Mouse (Mus musculus) stomach, postnatal 0 days (tissue): ENCODE results near the gene Hist2h2aa2.

Experiments
- CTCF ChIP-seq: IDR thresholded peaks from 2 replicates; pipeline ENCODE4 v1.5.1; 2016; ENCODE audit warnings: antibody characterized with exemption, low read depth, mild to moderate bottlenecking, moderate library complexity
- EP300 ChIP-seq: optimal IDR thresholded peaks from 2 replicates; pipeline ENCODE3; 2016; ENCODE audit warnings: antibody characterized with exemption

- TF ChIP-seq CTCF (no peak), EP300 (no peak)
Measured at GRCm38 (mm10) chr3:96230910-96231757, 8.9 kb downstream of the Hist2h2aa2 start.
